Mouse (Mus musculus) liver, postnatal 0 days (tissue): ENCODE measurements around the gene Col4a2.

Source experiments
- CTCF ChIP-seq: sonication (generic); IDR thresholded peaks from 2 replicates; pipeline ENCODE4 v1.5.1; 2016; ENCODE audit warnings: antibody characterized with exemption, low read depth
- EP300 ChIP-seq: IDR thresholded peaks from 2 replicates; pipeline ENCODE4 v1.6.1; 2016; ENCODE audit warnings: antibody characterized with exemption, low read depth, mild to moderate bottlenecking

DNA sequence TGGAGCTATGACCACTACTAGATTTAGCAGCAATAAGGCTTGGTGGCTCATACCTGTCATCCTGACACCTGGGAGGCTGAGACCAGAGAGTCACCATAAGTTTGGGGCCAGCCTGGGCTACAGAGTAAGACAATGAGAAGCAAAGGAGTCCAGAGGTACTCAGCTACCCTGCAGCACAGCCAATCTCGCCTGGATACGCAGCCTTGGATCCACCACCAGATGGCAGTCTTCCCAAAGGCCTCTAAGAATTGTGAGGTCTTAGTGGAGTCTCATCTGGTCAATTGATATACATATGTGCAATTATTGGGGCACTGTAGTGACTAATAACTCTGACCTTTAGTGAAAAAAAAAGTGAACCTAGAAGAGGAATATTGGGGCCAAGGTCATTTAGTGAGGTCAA, 107.0 kb downstream of the Col4a2 start:
- peak; percentile 87 for TF ChIP-seq CTCF
- TF ChIP-seq EP300, result no peak
